Mouse (Mus musculus): Measurements from ENCODE around the gene Zdhhc3.

GRCm38 (mm10) chr9:123132994-123133393 is 20.0 kb upstream of the Zdhhc3 start:
- no peak for TF ChIP-seq POLR2A (IDR thresholded peaks at IDR 0.05; ENCODE audit: insufficient read length, low read depth)
- no peak for TF ChIP-seq USF1 (IDR thresholded peaks at IDR 0.05; ENCODE audit: low read depth)
- no peak for TF ChIP-seq MAX (IDR thresholded peaks at IDR 0.05; ENCODE audit: low read depth)
- no peak for TF ChIP-seq TCF12 (IDR thresholded peaks at IDR 0.05; ENCODE audit: insufficient read depth, poor library complexity, severe bottlenecking)
- TF ChIP-seq POLR2AphosphoS2 (IDR thresholded peaks at IDR 0.05; ENCODE audit: insufficient read length, low read depth): no peak
- TF ChIP-seq MYOG (IDR thresholded peaks at IDR 0.05; ENCODE audit: control insufficient read depth in 1 of 3, insufficient read depth in 1 of 3, insufficient read length in 2 of 3, low read depth in 2 of 3): no peak

Data from myocyte (in vitro differentiated cells).